Mouse (Mus musculus): Measurements from ENCODE around the gene Odf3.

- TF ChIP-seq POLR2A (IDR thresholded peaks at IDR 0.05; ENCODE audit: borderline replicate concordance, extremely low read depth, insufficient read depth, insufficient read length, poor library complexity, severe bottlenecking): no peak
- no peak for TF ChIP-seq CTCF (IDR thresholded peaks at IDR 0.05; ENCODE audit: borderline replicate concordance, extremely low read depth, insufficient read depth, insufficient read length)
Observed at GRCm38 (mm10) chr7:140820173-140820572, 27.4 kb upstream of the Odf3 start.

Data from brain, embryonic 14.5 days (tissue).